Mouse (Mus musculus): Measurements from ENCODE around the gene Timmdc1. TPM values are rescaled to one million over a fixed set of nuclear protein-coding genes. Genes with fewer than 3 reads are reported as not detected.

The Timmdc1 gene
- polyA plus RNA-seq, 1 experiment from 2014 or later: 39.6 TPM

DNA sequence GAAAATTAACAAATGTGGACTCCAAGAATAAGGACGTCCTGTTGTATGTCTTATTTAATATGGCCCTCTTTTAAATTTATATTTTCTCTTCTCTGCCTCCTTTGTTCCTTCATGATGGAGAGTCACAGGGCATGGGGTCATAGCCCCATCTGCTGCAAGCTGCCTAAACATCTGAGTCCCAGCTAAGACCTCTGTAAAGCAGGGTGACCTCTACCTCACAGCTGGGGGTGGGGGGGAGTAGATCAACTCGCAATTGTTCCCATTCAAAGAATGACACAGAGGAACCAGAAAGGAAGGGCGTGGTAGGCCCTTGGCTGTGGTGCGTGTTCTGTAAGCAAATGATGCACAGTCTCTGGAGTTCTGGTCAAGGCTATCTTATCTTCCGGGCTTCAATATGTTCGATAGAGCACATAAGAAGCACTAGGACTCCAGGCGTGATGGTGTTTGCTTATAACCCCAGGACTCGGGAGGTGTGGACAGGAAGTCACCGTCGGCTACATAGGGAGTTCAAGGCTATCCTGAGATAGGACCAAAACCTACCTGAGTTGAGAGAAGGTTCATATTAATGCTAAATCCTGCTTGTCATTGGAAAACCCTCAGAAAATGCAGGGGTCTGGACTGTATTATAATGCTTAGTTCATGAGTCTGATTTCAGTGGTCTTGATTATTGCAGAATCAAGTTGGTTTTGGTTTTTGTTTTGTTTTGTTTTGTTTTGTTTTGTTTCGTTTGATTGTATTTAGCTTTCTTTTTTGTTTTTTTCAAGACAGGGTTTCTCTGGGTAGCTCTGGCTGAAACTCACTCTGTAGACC, 50.6 kb downstream of the Timmdc1 start:
- H3K27ac ChIP-seq (replicated peaks): no peak overlapping the region
- H3K4me2 ChIP-seq: no peak overlapping the region
- H3K4me3 ChIP-seq: no peak overlapping the region
- peaks cover 9% of the 10 kb centered on the region for H3K4me1 ChIP-seq (replicated peaks)
- no peak overlapping the region for H3K9ac ChIP-seq
- H3K27me3 ChIP-seq: no peaks in the 10 kb centered on the region
- ATAC-seq (ENCODE audit: low read depth): no peak
- WGBS: 69% methylated on average over 11 of the region's 11 CpGs
- H3K36me3 ChIP-seq: no peaks in the 10 kb centered on the region
- H3K9me3 ChIP-seq: no peaks in the 10 kb centered on the region

DNA sequence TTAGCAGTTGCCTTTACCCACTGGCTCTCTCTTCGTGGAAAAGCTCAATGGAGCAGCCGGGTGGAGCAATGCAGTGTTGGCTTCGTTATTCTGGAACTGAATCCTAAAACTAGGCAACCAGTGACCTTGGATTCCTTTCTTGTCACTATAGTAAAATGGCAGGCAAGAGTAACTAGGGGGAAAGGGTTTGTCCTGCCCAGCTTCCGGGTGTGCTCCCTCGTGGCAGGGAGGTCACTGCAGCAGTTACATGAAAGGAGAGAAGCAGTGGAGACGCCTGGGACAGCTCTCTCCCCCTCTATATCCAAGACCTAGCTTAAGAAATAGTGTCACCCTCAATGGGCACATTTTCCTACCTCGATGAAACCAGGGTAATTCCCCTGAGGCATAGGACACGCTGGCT, 53.0 kb downstream of the Timmdc1 start:
- Histone ChIP-seq H3K4me1 (replicated peaks) (no peaks in the 10 kb centered on the region), H3K9ac (no peak overlapping the region), H3K36me3 (no peaks in the 10 kb centered on the region), H3K27ac (replicated peaks) (no peak overlapping the region), H3K27me3 (no peaks in the 10 kb centered on the region), H3K9me3 (no peaks in the 10 kb centered on the region), H3K4me3 (no peak overlapping the region), H3K4me2 (no peak overlapping the region)
- whole genome bisulfite sequencing: 78% methylated on average over 8 of the region's 8 CpGs
- ATAC-seq (ENCODE audit: low read depth): no peak

DNA sequence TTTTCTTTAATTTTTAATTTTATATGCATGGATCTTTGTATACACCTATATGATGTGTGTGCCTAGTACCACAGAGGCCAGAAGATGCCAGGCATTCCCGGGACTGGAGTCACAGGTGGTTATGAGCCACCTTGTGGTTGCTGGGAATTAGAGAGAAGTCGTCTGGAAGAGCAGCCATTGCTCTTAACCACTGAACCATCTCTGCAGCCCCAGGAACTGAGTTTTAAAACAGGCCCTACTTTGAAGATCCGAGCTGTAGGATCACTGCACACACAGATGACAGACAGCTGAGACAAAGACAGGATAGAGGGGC, 53.8 kb downstream of the Timmdc1 start:
- Histone ChIP-seq H3K36me3 (no peaks in the 10 kb centered on the region), H3K4me3 (no peak overlapping the region), H3K9ac (no peak overlapping the region), H3K4me1 (replicated peaks) (no peaks in the 10 kb centered on the region), H3K4me2 (no peak overlapping the region), H3K27ac (replicated peaks) (no peak overlapping the region), H3K9me3 (no peaks in the 10 kb centered on the region), H3K27me3 (no peaks in the 10 kb centered on the region)
- ATAC-seq (ENCODE audit: low read depth): no peak
- 38% methylated on average over 3 of the region's 3 CpGs for WGBS

DNA sequence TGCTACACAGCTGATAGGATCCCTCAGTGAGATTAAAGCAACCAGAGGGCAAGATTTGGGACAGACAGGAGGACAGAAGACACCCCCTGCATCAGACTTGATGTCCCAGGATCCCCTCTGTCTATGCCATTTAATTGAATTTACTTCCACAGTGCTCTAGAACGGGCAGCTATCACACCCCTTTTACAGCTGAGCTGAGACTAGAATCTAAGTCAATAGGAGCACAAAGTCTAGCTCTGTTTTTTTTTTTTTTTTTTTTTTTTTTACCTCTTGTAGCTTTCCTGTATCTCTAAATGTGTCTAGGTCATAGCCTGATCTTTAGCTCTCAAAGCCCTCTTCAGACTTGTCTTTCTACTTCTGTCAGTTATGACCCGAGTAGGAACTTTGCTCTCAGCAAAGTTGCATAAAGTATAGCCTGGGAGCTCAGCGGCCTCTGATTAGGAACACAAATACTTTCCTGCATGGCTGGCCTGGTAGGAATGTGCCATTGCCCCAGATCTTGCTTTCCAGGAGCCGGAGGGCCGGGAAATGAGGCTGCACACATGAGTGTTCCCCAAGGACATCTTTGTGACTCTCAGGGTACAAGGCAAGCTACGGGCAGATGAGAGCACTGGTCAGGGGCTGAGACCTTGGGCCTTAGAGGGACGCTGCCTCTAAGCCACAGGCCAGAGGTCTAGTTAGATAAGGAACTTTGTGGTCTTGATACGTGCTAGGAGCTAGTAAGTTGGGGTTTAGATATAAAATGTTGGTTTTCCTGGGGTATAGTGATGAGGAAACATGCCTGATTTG, 54.4 kb downstream of the Timmdc1 start:
- no peak overlapping the region for H3K4me3 ChIP-seq
- no peaks in the 10 kb centered on the region for H3K36me3 ChIP-seq
- H3K27ac ChIP-seq (replicated peaks): no peak overlapping the region
- H3K4me1 ChIP-seq (replicated peaks): no peaks in the 10 kb centered on the region
- H3K27me3 ChIP-seq: no peaks in the 10 kb centered on the region
- no peak for ATAC-seq (ENCODE audit: low read depth)
- H3K4me2 ChIP-seq: no peak overlapping the region
- H3K9me3 ChIP-seq: no peaks in the 10 kb centered on the region
- no peak overlapping the region for H3K9ac ChIP-seq
- 77% methylated on average over 8 of the region's 8 CpGs for WGBS

DNA sequence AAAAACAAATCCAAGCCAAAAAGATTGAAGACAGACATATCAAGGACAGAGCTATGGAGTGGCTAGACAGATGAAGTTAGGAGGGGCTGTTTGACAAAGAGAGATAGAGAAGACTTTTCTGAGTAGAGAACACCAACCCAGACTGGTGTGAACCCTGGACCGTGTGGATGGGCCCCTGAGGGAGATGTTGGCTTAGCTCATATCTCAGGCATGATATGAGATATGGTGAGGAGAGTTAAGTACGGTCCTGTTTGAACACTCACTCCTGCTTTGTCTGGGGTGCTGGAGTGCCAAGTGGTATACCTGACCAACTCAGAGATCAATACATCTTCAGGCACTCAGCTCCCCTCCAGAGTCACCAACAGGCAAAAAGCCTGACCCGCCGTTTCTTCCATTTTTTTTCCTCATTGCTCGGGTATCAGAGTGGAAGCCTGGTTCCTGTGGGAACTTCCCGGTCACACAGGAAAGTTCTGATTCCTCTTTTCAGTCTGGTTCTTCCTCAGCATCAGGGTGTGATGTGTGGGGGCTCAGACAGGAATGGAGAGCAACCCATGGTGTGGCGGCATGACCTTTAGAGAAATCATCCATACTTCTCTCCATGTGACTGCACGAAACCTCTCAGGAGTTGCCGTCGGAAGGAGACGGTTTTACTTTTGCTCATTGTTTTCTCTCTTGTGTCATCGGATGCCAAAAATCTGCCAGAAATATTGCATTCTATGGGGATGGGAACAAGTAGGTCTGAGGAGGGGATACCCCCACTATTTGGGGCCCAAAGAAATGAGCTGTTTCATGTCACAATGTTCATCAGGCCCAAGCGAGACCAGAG, 55.2 kb downstream of the Timmdc1 start:
- no peak overlapping the region for H3K4me2 ChIP-seq
- no peaks in the 10 kb centered on the region for H3K9me3 ChIP-seq
- no peaks in the 10 kb centered on the region for H3K4me1 ChIP-seq (replicated peaks)
- no peaks in the 10 kb centered on the region for H3K36me3 ChIP-seq
- WGBS: 88% methylated on average over 13 of the region's 13 CpGs
- no peak overlapping the region for H3K9ac ChIP-seq
- ATAC-seq (ENCODE audit: low read depth): no peak
- H3K4me3 ChIP-seq: no peak overlapping the region
- H3K27me3 ChIP-seq: no peaks in the 10 kb centered on the region
- no peak overlapping the region for H3K27ac ChIP-seq (replicated peaks)

DNA sequence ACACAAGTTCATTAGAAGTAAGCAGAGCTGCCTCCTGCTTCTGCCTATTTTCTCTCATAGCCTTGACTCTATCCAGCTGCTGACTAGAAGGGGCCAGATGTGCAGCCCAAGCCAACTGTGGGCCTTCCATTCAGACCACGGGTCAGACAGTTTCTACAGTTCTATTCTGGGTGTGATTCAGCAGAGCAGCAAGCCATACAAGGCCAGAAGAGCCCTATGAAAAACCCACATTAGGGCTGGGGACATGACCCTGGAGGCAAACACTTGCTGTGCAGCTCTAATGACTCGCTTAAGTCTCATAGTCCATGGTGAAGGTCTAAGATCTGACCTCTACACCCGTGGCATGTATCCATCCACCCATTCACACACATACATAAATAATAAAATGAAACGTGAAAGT, 56.4 kb downstream of the Timmdc1 start:
- WGBS: 88% methylated on average over 4 of the region's 4 CpGs
- Histone ChIP-seq H3K4me3 (no peak overlapping the region), H3K36me3 (no peaks in the 10 kb centered on the region), H3K4me1 (replicated peaks) (no peaks in the 10 kb centered on the region), H3K4me2 (no peak overlapping the region), H3K9ac (no peak overlapping the region), H3K27me3 (no peaks in the 10 kb centered on the region), H3K27ac (replicated peaks) (no peak overlapping the region), H3K9me3 (no peaks in the 10 kb centered on the region)
- ATAC-seq (ENCODE audit: low read depth): no peak

DNA sequence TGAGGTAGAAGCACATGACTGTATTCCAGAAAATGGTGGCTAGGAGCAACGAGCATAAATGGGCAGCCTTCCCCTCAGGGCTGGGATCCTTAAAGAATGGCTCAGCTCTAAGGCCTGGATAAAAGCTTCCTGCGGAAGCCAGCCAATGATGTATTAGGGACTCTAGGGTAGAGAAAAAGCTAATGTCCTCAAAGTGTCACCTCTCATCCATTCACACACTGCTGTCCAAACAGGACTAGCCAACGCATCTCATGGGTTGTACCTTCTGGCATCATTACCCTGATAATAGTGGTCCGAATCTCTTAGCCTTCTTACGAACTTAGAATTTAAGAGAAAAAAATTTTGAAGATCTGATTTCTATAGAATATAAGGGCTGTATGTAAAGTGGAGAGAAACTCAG, 59.2 kb downstream of the Timmdc1 start:
- WGBS: 88% methylated on average over 5 of the region's 5 CpGs
- ATAC-seq (ENCODE audit: low read depth): no peak
- no peak overlapping the region for H3K4me3 ChIP-seq

DNA sequence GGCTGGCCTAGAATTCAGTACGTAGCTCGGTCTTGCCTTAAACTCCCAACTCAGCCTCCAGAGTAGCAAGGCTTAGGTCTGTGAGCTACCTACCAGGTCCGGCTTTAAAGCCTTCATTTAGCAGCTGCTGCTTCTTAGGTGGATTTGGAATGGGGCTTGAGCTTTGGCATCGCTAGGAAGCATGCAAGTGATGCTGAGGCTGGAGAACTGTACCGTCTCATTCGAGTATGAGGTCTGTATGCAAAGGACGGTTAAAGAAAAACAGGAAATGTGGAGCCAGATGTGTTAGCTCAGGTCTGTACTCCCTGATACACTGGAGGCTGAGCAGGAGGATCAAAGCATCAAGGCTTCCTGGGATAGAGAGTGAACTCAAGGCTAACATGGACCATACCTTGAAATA, 60.3 kb downstream of the Timmdc1 start:
- 85% methylated on average over 7 of the region's 7 CpGs for WGBS
- no peaks in the 10 kb centered on the region for H3K36me3 ChIP-seq
- no peak for ATAC-seq (ENCODE audit: low read depth)
- H3K4me3 ChIP-seq: no peak overlapping the region
- no peak overlapping the region for H3K9ac ChIP-seq
- H3K4me1 ChIP-seq (replicated peaks): no peaks in the 10 kb centered on the region
- H3K27ac ChIP-seq (replicated peaks): no peak overlapping the region
- no peaks in the 10 kb centered on the region for H3K9me3 ChIP-seq
- H3K27me3 ChIP-seq: no peaks in the 10 kb centered on the region
- H3K4me2 ChIP-seq: no peak overlapping the region

More for the DNA sequence above, 59.2 kb downstream of the Timmdc1 start:
- Histone ChIP-seq H3K4me1 (replicated peaks) (no peaks in the 10 kb centered on the region), H3K4me2 (no peak overlapping the region), H3K9me3 (no peaks in the 10 kb centered on the region), H3K27ac (replicated peaks) (no peak overlapping the region), H3K9ac (no peak overlapping the region), H3K27me3 (no peaks in the 10 kb centered on the region), H3K36me3 (no peaks in the 10 kb centered on the region)

DNA sequence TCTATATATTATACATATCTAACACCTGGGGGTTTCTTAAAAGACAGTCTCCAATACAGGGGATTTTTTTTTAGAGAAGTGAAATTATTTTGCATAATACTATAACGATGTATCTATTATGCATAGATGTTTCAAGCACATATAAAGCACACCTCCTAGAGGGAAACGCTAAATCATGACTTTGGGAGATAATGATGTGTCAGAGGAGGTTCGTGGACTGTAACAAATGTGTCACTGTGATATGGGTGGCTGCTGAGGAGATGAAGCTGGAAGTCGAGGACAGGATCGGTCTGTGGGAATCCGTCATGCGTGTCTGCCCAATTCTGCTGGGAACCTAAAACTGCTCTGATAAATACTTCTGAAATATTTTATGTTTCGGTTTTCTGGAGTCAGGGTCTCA, 60.7 kb downstream of the Timmdc1 start:
- Histone ChIP-seq H3K27me3 (no peaks in the 10 kb centered on the region), H3K4me3 (no peak overlapping the region), H3K9ac (no peak overlapping the region), H3K4me2 (no peak overlapping the region), H3K4me1 (replicated peaks) (no peaks in the 10 kb centered on the region), H3K9me3 (no peaks in the 10 kb centered on the region), H3K36me3 (no peaks in the 10 kb centered on the region), H3K27ac (replicated peaks) (no peak overlapping the region)
- 81% methylated on average over 8 of the region's 8 CpGs for WGBS
- ATAC-seq (ENCODE audit: low read depth): no peak

DNA sequence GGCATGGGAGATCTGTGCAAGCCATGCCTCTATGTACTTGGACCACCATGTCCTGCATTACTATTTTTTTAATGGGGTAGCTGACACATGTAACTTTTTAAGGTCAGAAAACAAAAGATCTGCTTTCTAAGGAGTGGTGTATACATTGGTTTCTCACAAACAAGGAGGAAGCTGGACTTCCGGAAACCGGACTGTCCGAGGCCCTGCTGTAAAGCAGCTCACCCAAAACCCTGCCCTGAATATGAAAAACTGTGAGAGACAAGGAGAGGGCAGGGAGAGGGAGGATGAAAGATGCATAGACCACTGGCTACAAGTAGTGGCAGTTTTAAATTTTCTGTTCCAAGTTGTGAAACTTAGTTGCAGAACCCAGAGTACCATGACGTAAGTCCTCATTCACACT, 62.5 kb downstream of the Timmdc1 start:
- Histone ChIP-seq H3K27me3 (no peaks in the 10 kb centered on the region), H3K9me3 (no peaks in the 10 kb centered on the region), H3K27ac (replicated peaks) (no peak overlapping the region), H3K36me3 (no peaks in the 10 kb centered on the region), H3K4me1 (replicated peaks) (no peaks in the 10 kb centered on the region), H3K4me3 (no peak overlapping the region), H3K4me2 (no peak overlapping the region), H3K9ac (no peak overlapping the region)
- 92% methylated on average over 4 of the region's 4 CpGs for WGBS
- no peak for ATAC-seq (ENCODE audit: low read depth)

DNA sequence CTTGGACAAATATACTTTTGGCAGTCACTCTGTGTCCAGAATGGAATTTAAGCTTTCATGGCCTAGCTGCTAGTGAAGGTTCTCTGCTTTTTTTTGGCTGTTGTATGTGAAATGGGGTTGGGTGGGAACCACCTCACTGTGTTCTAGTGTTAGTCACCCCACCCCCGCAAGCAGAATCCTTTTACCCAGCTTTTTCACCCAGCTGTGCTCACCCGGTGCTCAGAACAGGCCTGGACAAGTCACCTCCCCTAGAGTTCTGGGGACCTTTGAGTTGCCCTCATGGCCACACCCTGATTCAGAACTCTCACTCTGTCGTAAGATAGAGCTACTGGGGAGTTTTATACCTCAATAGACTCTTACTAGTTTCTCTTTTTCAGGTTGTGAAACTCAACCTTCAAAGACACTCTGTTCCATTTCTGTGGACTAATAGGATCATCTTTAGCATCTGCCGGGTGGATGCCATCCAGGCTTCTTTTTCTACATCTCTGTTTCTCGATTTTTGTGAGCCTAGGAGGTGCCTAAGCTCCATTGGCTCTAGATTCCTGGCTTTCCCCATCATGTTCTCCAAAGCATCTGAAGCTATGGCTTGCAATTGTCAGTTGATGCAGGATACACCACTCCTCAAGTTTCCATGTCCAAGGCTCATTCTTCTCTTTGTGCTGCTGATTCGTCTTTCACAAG, 63.7 kb downstream of the Timmdc1 start:
- H3K36me3 ChIP-seq: no peaks in the 10 kb centered on the region
- 77% methylated on average over 6 of the region's 6 CpGs for WGBS

More for the DNA sequence above, 63.7 kb downstream of the Timmdc1 start:
- Histone ChIP-seq H3K9ac (no peak overlapping the region), H3K27ac (replicated peaks) (no peak overlapping the region), H3K4me3 (no peak overlapping the region), H3K4me1 (replicated peaks) (no peaks in the 10 kb centered on the region), H3K9me3 (no peaks in the 10 kb centered on the region), H3K4me2 (no peak overlapping the region), H3K27me3 (no peaks in the 10 kb centered on the region)
- no peak for ATAC-seq (ENCODE audit: low read depth)

Data from neural tube, embryonic 13.5 days (tissue).